Mouse (Mus musculus) frontal cortex, adult 2 months (tissue): ENCODE data around the gene Reps1. TPM values are rescaled to one million over a fixed set of nuclear protein-coding genes. Genes with fewer than 3 reads are reported as not detected.
"Not testable (repeated sequence)": the region's sequence is repeated elsewhere in the genome, so short reads cannot be mapped to it uniquely, and the experiment has no call there.

Source experiments
- DNase-seq, 2 experiments: peaks; one replicate each; pipeline ENCODE4 v3.0.0; 2022; ENCODE audit warnings: low spot score in 1 of 2; ENCODE audit errors: extremely low spot score in 1 of 2
- polyA plus RNA-seq: library from polyadenylated mRNA; depleted of rRNA; stranded (reverse); fragments of >200 nt; gene quantifications from 2 replicates; pipeline ENCODE4 v1.2.3, GENCODE M21; 2012; rRNA removed

Gene Reps1
- polyA plus RNA-seq, 1 experiment: 66.8 TPM

- DNase-seq: no peak
These were observed 76.3 kb downstream of the Reps1 start for GRCm38 (mm10) chr10:18131666-18132650.

GRCm38 (mm10) chr10:18138853-18139503 lies 83.3 kb downstream of the Reps1 start:
- not testable (repeated sequence) for DNase-seq

DNA sequence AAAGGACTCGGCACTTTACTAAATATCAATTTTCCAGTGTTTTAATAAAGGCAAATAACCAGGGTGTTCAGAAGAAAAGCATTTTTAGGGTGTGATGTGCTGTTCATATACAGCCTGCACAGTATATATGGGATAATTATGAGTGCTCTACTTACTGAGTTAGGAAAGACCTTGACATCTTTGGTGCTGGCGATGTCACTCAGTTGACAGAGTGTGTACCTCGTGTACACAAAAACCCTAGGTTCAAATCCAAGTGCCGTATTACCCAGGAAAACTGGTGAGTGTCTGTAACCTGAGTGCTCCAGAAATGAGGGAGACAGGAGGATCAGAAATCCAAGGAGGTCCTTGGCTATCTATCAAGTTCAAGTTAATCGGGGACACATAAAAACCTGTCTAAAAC lies 84.0 kb downstream of the Reps1 start:
- no peak for DNase-seq

- DNase-seq: no peak
These were observed 85.7 kb downstream of the Reps1 start for GRCm38 (mm10) chr10:18141389-18141788.

- no peak for DNase-seq
These were observed 86.6 kb downstream of the Reps1 start for GRCm38 (mm10) chr10:18142231-18142630.

GRCm38 (mm10) chr10:18147224-18147623 lies 91.6 kb downstream of the Reps1 start:
- DNase-seq: no peak

DNA sequence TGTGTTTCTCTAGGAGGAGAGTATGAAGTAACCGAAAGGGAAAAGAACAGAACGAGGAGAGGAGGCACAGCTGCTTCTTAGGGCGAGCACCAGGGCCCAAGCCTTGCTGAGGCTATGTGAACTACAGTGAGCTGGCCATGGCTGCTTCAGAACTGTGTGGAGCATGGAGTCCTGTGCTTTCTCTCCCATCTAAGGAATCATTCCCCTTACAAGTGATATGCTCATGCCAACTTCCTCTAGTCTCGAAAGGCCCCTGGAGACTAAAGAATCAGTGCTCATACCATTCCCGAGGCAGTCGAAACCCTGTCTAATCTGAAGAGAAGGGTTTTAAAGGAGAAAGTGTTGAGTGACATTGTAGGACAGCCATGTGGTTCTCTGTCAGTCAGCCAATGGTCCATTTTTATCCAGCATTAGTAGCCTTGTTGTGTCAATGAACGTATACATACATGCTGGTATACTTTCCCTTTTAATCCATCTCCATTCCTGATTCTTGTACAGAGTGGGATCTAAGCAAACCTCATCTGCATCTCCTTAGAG lies 106.8 kb downstream of the Reps1 start:
- no peak for DNase-seq

Other genes with a start within 250 kb of the Reps1 start
- 14.9 and 17.4 TPM in 2 replicates for gene Heca, start 107.8 kb upstream of the Reps1 start, polyA plus RNA-seq
- 22.5 and 23.2 TPM in 2 replicates for gene Abracl, start 32.6 kb upstream of the Reps1 start, polyA plus RNA-seq
- gene Ect2l, start 155.0 kb downstream of the Reps1 start, polyA plus RNA-seq: 0.42 and 0.46 TPM in 2 replicates
- gene Ccdc28a, start 179.1 kb downstream of the Reps1 start, polyA plus RNA-seq: 65.4 and 67.0 TPM in 2 replicates